Comparison of ENCODE assay signal across 23 mouse cellular contexts in the genomic region with DNA sequence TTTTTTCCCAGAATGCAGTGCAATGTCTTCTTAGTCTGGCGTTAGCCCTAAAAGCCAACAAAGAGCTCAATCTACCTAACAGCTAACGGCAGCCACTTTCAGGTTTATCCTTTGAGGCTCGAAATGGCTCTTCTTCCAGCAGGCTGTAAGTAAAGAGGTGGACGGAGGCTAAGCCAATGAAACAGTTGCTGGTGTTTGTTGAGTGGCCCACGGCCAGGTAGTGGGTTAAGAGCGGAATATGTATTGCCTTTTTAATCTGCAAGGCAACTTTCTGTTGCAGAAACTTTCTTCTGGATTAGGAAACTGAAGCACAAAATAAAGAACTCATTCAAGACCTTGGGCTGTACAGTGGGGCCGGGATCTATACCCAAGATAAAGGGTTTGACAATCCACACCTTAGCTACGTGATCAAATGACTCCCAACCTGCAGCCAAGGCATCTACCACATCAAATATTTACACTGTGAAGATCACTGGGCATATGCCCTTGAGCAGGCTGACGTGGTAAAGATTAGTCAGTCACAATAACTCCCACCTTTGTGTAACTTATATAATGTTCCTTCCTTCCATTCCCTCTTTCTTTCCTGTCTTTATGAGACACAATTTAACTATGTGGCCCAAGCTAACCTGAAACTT.
DNase-seq lines count a peak whose midpoint lies in the region; ATAC-seq and TF ChIP-seq lines count a peak whose summit lies in the region.
"Had no signal": no experiment of that assay in that cellular context is flagged by ENCODE, and none has a peak within 500 bp of the region (broad histone marks: within the 10 kb centered on the region; RNA-seq: fewer than 3 reads in every experiment).

No protein-coding gene starts in this region.

- no peak overlapping the region for H3K4me3 ChIP-seq in liver, postnatal 0 days (ENCODE audit: low read depth, low read length)
- H3K4me3 ChIP-seq in intestine, embryonic 15.5 days (replicated peaks), result no peak overlapping the region
- H3K4me3 ChIP-seq in stomach, embryonic 15.5 days (replicated peaks), result no peak overlapping the region
- no peak overlapping the region for H3K4me3 ChIP-seq in forebrain, embryonic 16.5 days (replicated peaks; ENCODE audit: low read length)
- H3K4me3 ChIP-seq: embryonic facial prominence, embryonic 13.5 days; forebrain, embryonic 12.5 days; gastrocnemius, adult 2 months; heart, embryonic 13.5 days; hindbrain, embryonic 12.5 days had no signal

- no peak overlapping the region for H3K4me2 ChIP-seq in liver, postnatal 0 days (ENCODE audit: low read depth, low read length)
- H3K4me2 ChIP-seq in intestine, embryonic 15.5 days (replicated peaks), result no peak overlapping the region
- no peak overlapping the region for H3K4me2 ChIP-seq in stomach, embryonic 15.5 days
- no peak overlapping the region for H3K4me2 ChIP-seq in forebrain, embryonic 16.5 days (ENCODE audit: low read length)
- H3K4me2 ChIP-seq: embryonic facial prominence, embryonic 13.5 days; forebrain, embryonic 12.5 days; heart, embryonic 13.5 days; hindbrain, embryonic 12.5 days had no signal

- no peak overlapping the region; the same call in 1 of the 2 replicates for H3K27ac ChIP-seq in liver, postnatal 0 days (ENCODE audit: low read depth)
- H3K27ac ChIP-seq in intestine, embryonic 15.5 days, result no peak overlapping the region
- H3K27ac ChIP-seq in stomach, embryonic 15.5 days, result no peak overlapping the region
- H3K27ac ChIP-seq in forebrain, embryonic 16.5 days (ENCODE audit: low read length), result no peak overlapping the region
- H3K27ac ChIP-seq: embryonic facial prominence, embryonic 13.5 days; forebrain, embryonic 12.5 days; gastrocnemius, adult 2 months; heart, embryonic 13.5 days; hindbrain, embryonic 12.5 days had no signal

- 59% methylated on average over 9 of the region's 9 CpGs for WGBS in liver, postnatal 0 days (ENCODE audit: insufficient replicate concordance)
- 71% methylated on average over 9 of the region's 9 CpGs for WGBS in intestine, embryonic 15.5 days
- WGBS in stomach, embryonic 15.5 days, result 64% methylated on average over 9 of the region's 9 CpGs
- WGBS in forebrain, embryonic 16.5 days, result 92% methylated on average over 9 of the region's 9 CpGs

- H3K9me3 ChIP-seq in liver, postnatal 0 days (ENCODE audit: low read length), result no peaks in the 10 kb centered on the region
- H3K9me3 ChIP-seq in intestine, embryonic 15.5 days, result no peaks in the 10 kb centered on the region
- H3K9me3 ChIP-seq in stomach, embryonic 15.5 days, result no peaks in the 10 kb centered on the region
- no peaks in the 10 kb centered on the region for H3K9me3 ChIP-seq in forebrain, embryonic 16.5 days (ENCODE audit: control insufficient read depth, low read length)
- H3K9me3 ChIP-seq: embryonic facial prominence, embryonic 13.5 days; forebrain, embryonic 12.5 days; G1E; heart, embryonic 13.5 days; hindbrain, embryonic 12.5 days had no signal

- no peak for TF ChIP-seq EP300 in liver, postnatal 0 days (IDR thresholded peaks at IDR 0.05; ENCODE audit: low read depth)

- intact Hi-C loops in heart, postnatal 25 days (cut with DNase I), result no loop called here

- no peak overlapping the region for H3K9ac ChIP-seq in liver, postnatal 0 days (replicated peaks)
- H3K9ac ChIP-seq in intestine, embryonic 15.5 days, result no peak overlapping the region
- H3K9ac ChIP-seq in stomach, embryonic 15.5 days, result no peak overlapping the region
- H3K9ac ChIP-seq in forebrain, embryonic 16.5 days (replicated peaks; ENCODE audit: low read depth, low read length), result no peak overlapping the region
- H3K9ac ChIP-seq: embryonic facial prominence, embryonic 13.5 days; forebrain, embryonic 12.5 days; forebrain, postnatal 0 days; heart, embryonic 13.5 days; hindbrain, embryonic 12.5 days had no signal

- DNase-seq in heart, adult 11 months, result peak; percentile 85
- no peak for DNase-seq in heart, postnatal 25 days (ENCODE audit: low spot score)
- DNase-seq in liver, postnatal 0 days, result peak; percentile 20
- no peak for DNase-seq in liver
- no peak for DNase-seq in gastrocnemius, adult 18-20 months (ENCODE audit: low spot score)
- DNase-seq: adrenal gland, postnatal 14 days; B cell, adult 2 months; cerebellum, adult 18-20 months; cerebellum, adult 9-11 months; cerebellum, postnatal 36 days; forebrain, postnatal 0 days; gastrocnemius, adult 2 months; gastrocnemius, postnatal 25 days; heart, postnatal 4 days had no signal

- peaks cover 9% of the 10 kb centered on the region; the same call in 1 of the 2 replicates for H3K4me1 ChIP-seq in liver, postnatal 0 days (ENCODE audit: insufficient read depth)
- no peaks in the 10 kb centered on the region for H3K4me1 ChIP-seq in intestine, embryonic 15.5 days (replicated peaks)
- no peaks in the 10 kb centered on the region for H3K4me1 ChIP-seq in stomach, embryonic 15.5 days
- no peaks in the 10 kb centered on the region for H3K4me1 ChIP-seq in forebrain, embryonic 16.5 days (replicated peaks; ENCODE audit: control insufficient read depth, insufficient read depth, low read length)

- TF ChIP-seq CTCF in liver, postnatal 0 days (IDR thresholded peaks at IDR 0.05; ENCODE audit: low read depth), result no peak

- ATAC-seq in liver, postnatal 0 days, result peak; percentile 78
- peak; percentile 81 for ATAC-seq in intestine, embryonic 15.5 days
- ATAC-seq in stomach, embryonic 15.5 days (ENCODE audit: insufficient read depth, low FRiP score, low read depth), result peak; percentile 84
- ATAC-seq in forebrain, embryonic 16.5 days, result no peak
- ATAC-seq: CD4-positive, CD25-positive, alpha-beta regulatory T cell, adult 4 months; forebrain, postnatal 0 days had no signal

- no peaks in the 10 kb centered on the region for H3K36me3 ChIP-seq in liver, postnatal 0 days (replicated peaks; ENCODE audit: insufficient read depth, low read length)
- H3K36me3 ChIP-seq in intestine, embryonic 15.5 days, result no peaks in the 10 kb centered on the region
- no peaks in the 10 kb centered on the region for H3K36me3 ChIP-seq in stomach, embryonic 15.5 days
- H3K36me3 ChIP-seq in forebrain, embryonic 16.5 days (ENCODE audit: control insufficient read depth, insufficient read depth), result no peaks in the 10 kb centered on the region
- H3K36me3 ChIP-seq: embryonic facial prominence, embryonic 13.5 days; forebrain, embryonic 12.5 days; G1E; heart, embryonic 13.5 days; hindbrain, embryonic 12.5 days had no signal

- no peaks in the 10 kb centered on the region for H3K27me3 ChIP-seq in liver, postnatal 0 days (ENCODE audit: insufficient read depth, low read length)
- no peaks in the 10 kb centered on the region for H3K27me3 ChIP-seq in intestine, embryonic 15.5 days (replicated peaks)
- no peaks in the 10 kb centered on the region for H3K27me3 ChIP-seq in stomach, embryonic 15.5 days (replicated peaks)
- no peaks in the 10 kb centered on the region for H3K27me3 ChIP-seq in forebrain, embryonic 16.5 days (replicated peaks; ENCODE audit: control insufficient read depth, insufficient read depth, low read length)
- H3K27me3 ChIP-seq: embryonic facial prominence, embryonic 13.5 days; forebrain, embryonic 12.5 days; heart, embryonic 13.5 days; hindbrain, embryonic 12.5 days had no signal

Comparison
In these comparisons a context has a peak if more than half of its experiments do, and no peak if none do; other contexts are left out.
1. DNase-seq: peak in heart, adult 11 months (single experiment) and liver, postnatal 0 days (single experiment); none in heart, postnatal 25 days (single experiment), liver (single experiment) and gastrocnemius, adult 18-20 months (single experiment).